Mouse (Mus musculus) MEL (cell line): ENCODE data around the gene Synpo2.

Experiments
- CTCF ChIP-seq, 3 experiments: IDR thresholded peaks in 2 of 3; conservative IDR thresholded peaks in 1 of 3; 2 replicates each; pipeline ENCODE4 v1.5.1; 2011 to 2012; ENCODE audit warnings: low read length in 3 of 3, low read depth in 2 of 3, mild to moderate bottlenecking in 2 of 3, improper control_type of control experiment in 1 of 3, inconsistent platforms in 1 of 3, mixed read lengths in 1 of 3, moderate library complexity in 1 of 3; ENCODE audit not compliant: control insufficient read depth in 1 of 3, insufficient read depth in 1 of 3, poor library complexity in 1 of 3, severe bottlenecking in 1 of 3
- ELF1 ChIP-seq: IDR thresholded peaks from 2 replicates; pipeline ENCODE4 v1.6.1; 2014; ENCODE audit warnings: low read depth, mild to moderate bottlenecking, inconsistent platforms, low read length, improper control_type of control experiment, moderate library complexity
- EP300 ChIP-seq, 2 experiments: IDR thresholded peaks; 2 replicates each; pipeline ENCODE4 v1.6.1; 2011; ENCODE audit warnings: improper control_type of control experiment in 2 of 2, low read length in 2 of 2, low read depth in 1 of 2, mild to moderate bottlenecking in 1 of 2
- ETS1 ChIP-seq: IDR thresholded peaks from 2 replicates; pipeline ENCODE4 v1.6.1; 2012; ENCODE audit warnings: low read depth, mild to moderate bottlenecking, inconsistent platforms, low read length, improper control_type of control experiment, moderate library complexity
- GABPA ChIP-seq: IDR thresholded peaks from 2 replicates; pipeline ENCODE4 v1.6.1; 2012; ENCODE audit warnings: low read depth, mild to moderate bottlenecking, inconsistent platforms, low read length, improper control_type of control experiment, moderate library complexity
- GATA1 ChIP-seq: IDR thresholded peaks from 2 replicates; pipeline ENCODE4 v1.6.1; 2011; ENCODE audit warnings: low read depth, low read length, improper control_type of control experiment
- JUND ChIP-seq: IDR thresholded peaks from 2 replicates; pipeline ENCODE4 v1.6.1; 2011; ENCODE audit warnings: low read depth, mild to moderate bottlenecking, improper control_type of control experiment, low read length
- POLR2A ChIP-seq, 2 experiments: IDR thresholded peaks; 2 replicates each; pipeline ENCODE4 v1.6.1; 2011 to 2012; ENCODE audit warnings: low read length in 2 of 2, mild to moderate bottlenecking in 2 of 2, control low read depth in 1 of 2, improper control_type of control experiment in 1 of 2, low read depth in 1 of 2, moderate library complexity in 1 of 2; ENCODE audit not compliant: control insufficient read depth in 1 of 2, insufficient read depth in 1 of 2, poor library complexity in 1 of 2
- RCOR1 ChIP-seq: IDR thresholded peaks from 2 replicates; pipeline ENCODE4 v1.6.1; 2012; ENCODE audit warnings: low read depth, mild to moderate bottlenecking, inconsistent platforms, low read length, improper control_type of control experiment
- USF2 ChIP-seq, 2 experiments: IDR thresholded peaks; 2 replicates each; pipeline ENCODE4 v1.6.1; 2011 to 2012; ENCODE audit warnings: improper control_type of control experiment in 2 of 2, low read length in 2 of 2, borderline replicate concordance in 1 of 2, inconsistent platforms in 1 of 2, low read depth in 1 of 2, mild to moderate bottlenecking in 1 of 2; ENCODE audit not compliant: insufficient read depth in 1 of 2

GRCm38 (mm10) chr3:123190329-123190728 lies 45.6 kb downstream of the Synpo2 start:
- TF ChIP-seq CTCF (IDR thresholded peaks at IDR 0.05 in 2 of 3, conservative IDR thresholded peaks at IDR 0.05 in 1 of 3; ENCODE audit: control insufficient read depth in 1 of 3, insufficient read depth in 1 of 3, low read depth in 2 of 3, low read length in 3 of 3, poor library complexity in 1 of 3, severe bottlenecking in 1 of 3) (no peak), JUND (no peak), USF2 (IDR thresholded peaks at IDR 0.05; ENCODE audit: borderline replicate concordance in 1 of 2, insufficient read depth in 1 of 2, low read depth in 1 of 2, low read length in 2 of 2) (no peak), ELF1 (no peak), ETS1 (no peak), RCOR1 (no peak), GATA1 (no peak), POLR2A (IDR thresholded peaks at IDR 0.05; ENCODE audit: control insufficient read depth in 1 of 2, insufficient read depth in 1 of 2, low read depth in 1 of 2, low read length in 2 of 2, poor library complexity in 1 of 2) (no peak), EP300 (IDR thresholded peaks at IDR 0.05; ENCODE audit: low read depth in 1 of 2, low read length in 2 of 2) (no peak), GABPA (no peak)
